Mouse (Mus musculus) thymus, postnatal 36 days (tissue): ENCODE results near the gene Ptpn6.
"Not testable (repeated sequence)": the region's sequence is repeated elsewhere in the genome, so short reads cannot be mapped to it uniquely, and the experiment has no call there.

Experiments used
- DNase-seq, 2 experiments: peaks; one replicate each; pipeline ENCODE4 v3.0.0; 2022; ENCODE audit warnings: mixed read lengths in 2 of 2

Gene Ptpn6

GRCm38 (mm10) chr6:124696441-124697150 is 41.9 kb downstream of the Ptpn6 start:
- DNase-seq = no peak

GRCm38 (mm10) chr6:124694166-124694955 is 44.2 kb downstream of the Ptpn6 start:
- DNase-seq = peak; percentile 57 to 70

GRCm38 (mm10) chr6:124693243-124693981 is 45.1 kb downstream of the Ptpn6 start:
- no peak for DNase-seq

GRCm38 (mm10) chr6:124690517-124690916 is 48.0 kb downstream of the Ptpn6 start:
- DNase-seq = no peak

GRCm38 (mm10) chr6:124689011-124689410 is 49.5 kb downstream of the Ptpn6 start:
- no peak for DNase-seq

DNA sequence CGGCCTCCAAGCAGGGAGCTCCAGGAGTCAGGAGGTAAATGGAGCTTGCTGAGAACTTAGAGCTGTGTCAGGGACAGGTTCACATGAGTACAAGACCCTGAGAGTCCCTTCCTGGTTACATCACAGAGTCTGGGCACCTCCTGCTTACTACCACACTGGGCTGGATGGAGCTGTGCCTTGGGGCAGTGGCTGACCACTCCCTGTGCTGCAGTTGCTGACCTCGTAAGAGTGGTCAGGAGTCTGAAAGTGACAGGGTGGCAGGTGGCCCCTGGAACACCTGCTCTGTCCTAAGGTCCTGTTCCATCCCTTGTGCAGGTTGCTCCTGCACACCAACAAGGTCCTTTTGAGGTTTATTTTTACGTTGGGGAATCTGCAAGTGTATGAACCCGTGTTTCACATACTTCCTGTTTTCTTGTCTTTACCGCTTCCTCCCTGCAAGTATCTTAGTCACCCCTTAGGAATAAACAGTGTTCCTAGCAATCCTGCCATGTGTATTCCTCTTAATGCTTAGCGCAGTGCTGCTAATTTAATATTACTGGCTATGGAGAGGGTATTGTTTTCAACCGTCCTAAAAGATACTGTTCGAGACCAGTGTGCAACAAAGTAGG is 50.3 kb downstream of the Ptpn6 start:
- no peak for DNase-seq

DNA sequence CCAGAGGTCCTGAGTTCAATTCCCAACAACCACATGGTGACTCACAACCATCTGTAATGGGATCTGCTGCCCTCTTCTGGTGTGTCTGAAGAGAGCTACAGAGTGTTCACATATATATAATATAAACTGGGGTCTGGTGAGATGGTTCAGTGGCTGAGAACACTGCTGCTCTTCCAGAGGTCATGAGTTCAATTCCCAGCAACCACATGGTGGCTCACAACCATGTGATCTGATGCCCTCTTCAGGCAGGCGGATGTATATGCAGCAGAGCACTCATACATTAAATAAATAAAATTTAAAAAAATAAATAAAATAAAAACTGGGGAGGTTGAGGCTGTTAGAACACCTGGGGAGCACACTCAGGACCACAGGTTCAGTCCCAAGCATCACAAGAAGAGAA is 51.9 kb downstream of the Ptpn6 start:
- DNase-seq = not testable (repeated sequence)

DNA sequence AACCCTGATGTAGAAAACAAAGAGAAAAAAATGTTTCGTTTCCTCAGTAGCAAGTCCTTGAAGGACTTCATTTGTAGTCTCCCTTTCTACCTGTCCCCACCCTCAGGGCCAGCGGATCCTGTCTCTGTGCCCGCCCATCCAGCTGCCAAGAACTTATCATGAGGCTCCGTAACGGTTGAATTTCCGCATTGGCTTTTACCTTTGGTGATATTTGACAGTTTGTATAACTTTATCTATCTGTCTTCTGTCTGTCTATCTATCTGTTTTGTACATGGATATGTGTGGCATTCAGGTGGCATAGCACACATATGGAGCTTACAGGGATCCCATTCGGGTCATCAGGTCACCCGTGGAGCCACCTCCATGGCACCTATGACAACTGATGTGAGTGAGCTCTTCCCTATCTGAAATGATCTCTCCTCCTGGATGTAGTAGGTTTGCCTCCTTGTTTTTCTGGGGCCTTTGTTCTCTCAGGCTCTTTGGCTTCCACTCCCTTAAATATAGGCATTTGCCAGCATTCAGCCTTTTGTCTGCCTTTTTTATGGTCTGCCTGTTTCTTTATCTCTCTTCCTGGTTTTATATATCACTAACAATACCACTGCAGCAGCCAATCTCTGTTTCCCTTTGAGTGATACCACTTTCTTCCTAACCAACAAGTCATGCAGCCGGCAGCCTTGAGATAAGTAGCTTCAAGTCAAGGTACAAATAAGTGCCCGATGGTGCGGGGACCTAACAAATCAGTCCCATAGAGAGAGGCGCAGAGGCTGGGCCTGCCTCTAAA is 52.7 kb downstream of the Ptpn6 start:
- no peak for DNase-seq

DNA sequence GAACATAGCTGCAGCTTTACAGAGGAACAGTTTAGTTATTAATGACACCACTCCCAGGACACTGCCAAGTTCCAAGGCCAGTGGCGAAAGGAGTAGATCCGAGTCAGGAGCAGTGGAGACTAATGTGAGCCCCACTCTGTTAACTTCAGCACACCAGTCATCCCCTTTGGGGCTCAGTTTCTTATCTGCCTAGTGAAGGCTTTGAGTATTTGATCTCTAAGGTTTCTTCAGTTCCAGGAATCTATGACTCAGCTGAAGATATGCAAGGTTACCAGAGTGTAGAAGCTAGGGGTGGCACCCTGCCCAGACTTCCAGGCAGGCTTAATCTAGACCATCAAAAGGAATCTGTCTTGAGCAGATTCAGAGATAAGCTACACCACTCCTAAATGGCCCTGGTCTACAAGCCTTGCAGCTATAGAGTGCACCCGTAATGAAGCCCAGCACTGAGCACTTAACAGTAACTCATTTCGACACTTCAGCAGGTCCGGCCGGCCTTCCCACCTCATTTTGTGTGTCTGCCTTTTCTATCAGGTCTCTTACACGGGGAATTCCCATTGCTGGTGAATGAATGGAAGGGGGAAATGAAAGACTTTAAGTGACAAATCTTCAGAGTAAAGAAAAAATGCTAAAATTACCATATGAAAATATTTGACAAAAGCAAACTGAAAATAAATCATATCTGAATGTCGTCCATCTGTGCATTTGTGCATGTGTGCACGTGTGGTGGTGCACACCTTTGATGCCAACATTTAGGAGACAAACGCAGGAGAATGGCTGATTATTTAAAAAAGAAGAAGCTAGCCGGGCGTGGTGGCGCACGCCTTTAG is 54.7 kb downstream of the Ptpn6 start:
- no peak for DNase-seq

GRCm38 (mm10) chr6:124682291-124682690 is 56.2 kb downstream of the Ptpn6 start:
- not testable (repeated sequence) for DNase-seq

DNA sequence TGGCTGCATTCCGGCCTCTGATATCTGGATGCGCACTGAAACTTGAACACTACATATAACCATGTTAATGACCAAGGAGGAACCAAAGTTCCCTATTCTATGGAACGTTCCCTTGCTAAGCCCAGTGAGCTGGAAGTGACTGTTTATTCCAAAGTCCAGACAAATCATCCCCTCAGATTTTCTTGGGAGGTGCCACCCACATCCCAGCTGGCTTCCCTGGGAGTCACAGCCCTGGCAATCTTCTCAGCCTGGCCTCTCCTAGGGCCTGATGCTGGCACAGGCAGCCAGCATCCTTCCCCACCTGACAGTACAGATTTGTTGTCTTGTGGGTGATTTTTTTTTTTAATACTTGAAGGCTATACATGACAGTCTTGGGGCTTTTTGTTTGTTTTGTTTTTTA is 59.0 kb downstream of the Ptpn6 start:
- no peak for DNase-seq

- DNase-seq = no peak
Measured at GRCm38 (mm10) chr6:124678769-124679168, 59.7 kb downstream of the Ptpn6 start.

- DNase-seq = no peak
Measured at GRCm38 (mm10) chr6:124676171-124676570, 62.3 kb downstream of the Ptpn6 start.

DNA sequence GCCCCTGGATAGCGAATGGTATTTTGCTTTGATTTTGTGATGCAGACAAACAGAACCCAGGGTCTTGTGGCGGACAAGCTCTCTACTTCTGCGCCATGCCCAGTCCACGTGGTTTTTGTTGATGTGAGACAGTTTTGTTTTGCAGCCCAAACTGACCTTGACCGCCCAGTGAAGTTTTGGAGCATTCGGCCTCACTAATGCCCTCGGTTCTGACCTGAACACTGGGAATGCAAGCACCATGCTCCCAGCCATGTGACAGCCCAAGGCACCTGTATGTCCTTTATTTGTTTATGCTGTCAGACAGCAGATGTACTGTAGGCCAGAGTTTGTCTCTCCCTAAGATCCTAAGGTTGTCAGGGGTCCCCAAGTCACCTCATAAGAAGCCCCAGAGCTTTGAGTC is 63.9 kb downstream of the Ptpn6 start:
- DNase-seq = no peak

DNA sequence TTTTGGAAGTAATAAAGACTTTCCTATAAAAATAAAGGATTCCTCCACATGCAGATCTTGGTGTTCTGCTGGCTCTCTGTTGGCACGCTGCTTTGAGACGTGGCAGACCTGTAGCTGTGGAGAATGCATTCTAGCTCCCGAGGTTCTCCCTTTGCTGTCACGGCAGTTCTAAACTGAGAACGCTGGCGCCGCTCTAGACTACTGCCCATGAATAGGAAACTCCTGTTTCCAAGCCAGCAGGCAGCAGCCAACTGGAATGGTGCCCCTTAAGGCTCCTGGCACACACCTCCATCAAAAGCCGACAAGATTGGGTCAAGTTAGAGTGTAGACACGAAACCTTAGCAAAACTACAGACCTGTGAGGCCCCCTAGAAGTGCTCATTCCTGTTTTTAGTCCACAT is 64.9 kb downstream of the Ptpn6 start:
- DNase-seq = no peak

GRCm38 (mm10) chr6:124672100-124672499 is 66.4 kb downstream of the Ptpn6 start:
- no peak for DNase-seq
